Mouse (Mus musculus): ENCODE data around the gene Zscan4-ps2. TPM values are rescaled to one million over a fixed set of nuclear protein-coding genes. Genes with fewer than 3 reads are reported as not detected.
"Not testable (repeated sequence)": the region's sequence is repeated elsewhere in the genome, so short reads cannot be mapped to it uniquely, and the experiment has no call there.

Zscan4-ps2 gene
- not detected for polyA plus RNA-seq (2017; shearing (Covaris generic))

- not testable (repeated sequence) for ATAC-seq
Measured at GRCm38 (mm10) chr7:11514010-11514409, at the start of gene Zscan4-ps2. Gene Zscan4-ps2 (plus strand): TSS chr7:11514310.

Other genes starting within 250 kb of the Zscan4-ps2 start
- gene Zscan4e, start 203.6 kb upstream of the Zscan4-ps2 start, polyA plus RNA-seq (2017; shearing (Covaris generic)): not detected
- gene Zscan4f, start 116.4 kb upstream of the Zscan4-ps2 start, polyA plus RNA-seq (2017; shearing (Covaris generic)): not detected
- not detected for gene Zscan4-ps3, start 95.0 kb downstream of the Zscan4-ps2 start, polyA plus RNA-seq (2017; shearing (Covaris generic))
- gene Vmn1r72, start 165.8 kb downstream of the Zscan4-ps2 start, polyA plus RNA-seq (2017; shearing (Covaris generic)): not detected
- gene Vmn1r73, start 216.0 kb downstream of the Zscan4-ps2 start, polyA plus RNA-seq (2017; shearing (Covaris generic)): not detected